Mouse (Mus musculus) forebrain, embryonic 13.5 days (tissue): ENCODE measurements at regions not wholly inside any gene's neighbourhood (a gene's known extent, or its start where the extent isn't known, plus 50 kb on each side); places are given as distances from the start of the nearest gene placed in this dataset. TPM values are rescaled to one million over a fixed set of nuclear protein-coding genes. Genes with fewer than 3 reads are reported as not detected.

Experiments used
- microRNA-seq: library from miRNA; unstranded; fragments of <30 nt; microRNA quantifications from one replicate; pipeline ENCODE4, GENCODE M21; 2016

Small RNA genes in the stretch of these regions (microRNA-seq; reads per million reads assigned to microRNA genes)
- not detected for gene Gm23061
